Mouse (Mus musculus) adrenal gland, postnatal 4 days (tissue): ENCODE measurements around the gene Kmo. TPM values are rescaled to one million over a fixed set of nuclear protein-coding genes. Genes with fewer than 3 reads are reported as not detected.

Experiments
- DNase-seq, 2 experiments: peaks; one replicate each; pipeline ENCODE4 v3.0.0; 2021 to 2022; ENCODE audit warnings: low spot score in 2 of 2, mixed read lengths in 2 of 2
- long read RNA-seq, 2 experiments: library from polyadenylated mRNA; stranded (forward); transcript quantifications; one replicate each; pipeline ENCODE4 v2.0.0; 2021
- total RNA-seq, 2 experiments: library from RNA; stranded (reverse); gene quantifications; 2 replicates each; pipeline ENCODE4 v1.2.3; 2021

Gene Kmo
- total RNA-seq, result 1 to 10 TPM in 1 of 2 experiments, under 1 TPM in 1; 0.84 to 4.2 TPM
- long read RNA-seq, experiment 1, partial matches to known transcripts, result 1 of 2 reads
- long read RNA-seq, experiment 1, other reads (novel, unspliced or antisense), result 0 of 2 reads
- long read RNA-seq, experiment 2, partial matches to known transcripts, result 0 of 1 reads
- long read RNA-seq, experiment 2, other reads (novel, unspliced or antisense), result 1 of 1 reads

GRCm38 (mm10) chr1:175619814-175620431 is at the start of gene Kmo:
Gene Kmo (plus strand): TSS chr1:175620381.
- DNase-seq, result no peak

DNA sequence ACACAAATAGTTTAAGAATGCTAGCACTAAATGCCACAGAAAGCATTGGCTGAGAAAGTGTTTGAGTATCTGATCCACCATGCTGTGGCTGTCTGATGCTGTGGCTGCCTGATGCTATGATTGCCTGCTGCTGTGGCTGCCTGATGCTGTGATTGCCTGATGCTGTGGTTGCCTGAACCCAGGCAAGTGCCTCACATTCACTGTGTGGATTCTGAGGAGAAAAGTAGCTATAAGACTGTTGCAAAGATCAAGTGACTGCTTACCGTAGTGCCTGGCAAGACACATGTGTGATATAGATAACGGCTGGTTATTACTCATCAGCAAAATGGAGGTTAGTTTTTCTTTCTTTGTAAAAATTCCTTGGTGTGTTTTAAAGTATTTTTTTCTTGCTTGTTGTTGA is 46.1 kb upstream of the Kmo start:
- DNase-seq, result no peak

- no peak for DNase-seq
Observed at GRCm38 (mm10) chr1:175578425-175579096, 41.6 kb upstream of the Kmo start.

DNA sequence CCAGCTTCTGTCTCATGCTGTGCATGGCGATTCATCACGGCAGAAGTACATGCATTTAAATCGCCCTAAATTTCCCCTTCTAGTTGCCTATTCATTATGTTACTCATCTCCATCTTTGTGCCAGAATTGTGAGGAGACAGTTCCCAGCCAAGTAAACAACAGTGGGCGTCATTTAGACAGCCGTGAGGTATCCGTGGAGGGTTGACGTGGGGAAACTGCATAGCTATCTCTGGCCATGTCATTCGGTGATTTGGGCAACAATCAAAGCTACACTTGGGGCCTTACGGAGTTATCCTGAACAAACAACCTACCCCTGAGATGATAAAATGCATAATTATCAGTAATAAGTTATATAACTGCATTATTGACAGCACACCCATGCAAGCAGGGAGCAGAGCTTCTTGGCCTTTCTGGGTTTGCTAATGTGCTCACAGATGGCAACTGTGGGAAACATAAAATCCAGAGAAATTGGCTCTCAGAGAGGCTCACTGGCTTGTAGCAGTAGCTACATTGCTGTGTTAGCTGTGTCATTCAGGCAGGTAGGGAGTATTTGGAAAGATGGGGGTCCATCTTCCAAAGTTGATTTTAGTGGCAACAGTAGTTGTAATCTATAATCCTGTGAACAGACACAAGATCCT is 40.5 kb upstream of the Kmo start:
- DNase-seq, result no peak

DNA sequence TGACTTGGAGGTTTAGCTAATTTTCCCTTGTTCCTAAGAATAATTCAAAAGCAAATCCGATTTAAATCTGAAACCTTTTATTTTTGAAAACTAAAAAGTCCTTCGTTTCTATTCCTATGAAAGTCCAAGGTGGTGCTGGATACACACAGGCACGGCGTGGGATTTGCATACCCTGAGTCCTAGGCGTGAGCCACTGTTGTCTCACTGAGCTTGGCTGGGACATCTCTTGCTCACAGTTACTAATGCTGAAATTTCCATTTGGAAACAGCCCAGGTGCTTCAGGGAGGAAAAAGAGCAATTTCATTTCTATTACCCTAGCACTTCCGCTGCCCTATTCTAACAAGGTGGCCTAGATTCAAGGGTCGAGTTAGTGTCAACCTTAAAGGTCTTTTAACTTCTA is 39.8 kb upstream of the Kmo start:
- DNase-seq, result no peak

- no peak for DNase-seq
Observed at GRCm38 (mm10) chr1:175582799-175583198, 37.4 kb upstream of the Kmo start.

DNA sequence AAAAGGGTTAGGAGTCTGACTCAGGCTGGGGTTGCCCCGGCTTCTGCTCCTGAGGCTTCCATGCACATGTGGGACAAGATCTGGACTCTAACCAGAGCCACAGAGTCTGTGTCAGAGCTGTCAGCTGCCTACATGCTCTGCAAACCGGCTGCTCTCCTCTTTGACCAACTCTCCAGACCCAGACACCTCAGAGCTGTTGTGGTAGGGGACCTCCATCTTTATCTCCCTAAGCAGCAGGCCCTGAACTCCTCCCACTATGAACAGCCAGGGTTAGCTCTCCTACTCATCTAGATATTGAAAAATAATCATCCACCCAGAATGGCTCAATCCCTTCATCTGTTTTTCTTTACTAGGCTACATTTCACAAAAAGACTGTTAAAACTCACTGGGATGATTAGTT is 34.9 kb upstream of the Kmo start:
- DNase-seq, result no peak

DNA sequence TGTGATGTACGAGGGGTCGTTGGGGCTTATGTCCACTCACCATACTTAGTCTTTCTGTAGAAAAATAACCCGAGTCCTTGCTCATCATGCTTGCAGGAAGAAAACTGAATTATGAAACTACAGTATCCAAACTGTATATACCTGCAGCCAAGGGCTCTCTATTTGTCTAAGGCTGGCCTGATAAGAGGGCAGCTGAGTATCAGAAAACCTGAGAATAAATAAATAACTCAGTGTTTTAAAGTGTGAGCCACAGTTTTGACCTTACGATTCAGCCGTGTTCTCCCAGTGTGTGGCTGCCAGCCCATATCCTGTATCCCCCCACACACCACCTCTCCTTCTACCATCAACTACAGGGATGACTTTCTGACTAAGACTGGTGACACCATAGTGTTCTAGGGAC is 33.5 kb upstream of the Kmo start:
- no peak for DNase-seq

DNA sequence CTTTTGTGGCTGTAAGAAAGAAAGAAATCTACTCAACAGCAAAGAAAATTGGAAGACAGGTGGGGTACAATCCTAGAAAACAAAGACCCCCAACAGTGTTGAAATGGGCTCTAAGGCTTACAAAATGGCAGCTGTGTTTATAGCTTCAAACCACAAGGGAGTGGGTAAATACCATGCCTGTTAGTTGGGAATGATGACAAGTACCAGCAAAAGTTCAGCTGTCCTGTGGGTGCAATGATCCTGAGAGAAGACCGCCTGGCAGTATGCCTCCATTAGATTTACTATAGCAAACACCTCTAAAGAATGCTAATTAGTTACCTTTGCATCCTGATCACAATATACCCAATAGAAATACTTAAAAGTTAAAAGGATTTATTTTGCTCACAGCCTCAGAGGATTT is 27.3 kb upstream of the Kmo start:
- DNase-seq, result no peak

DNA sequence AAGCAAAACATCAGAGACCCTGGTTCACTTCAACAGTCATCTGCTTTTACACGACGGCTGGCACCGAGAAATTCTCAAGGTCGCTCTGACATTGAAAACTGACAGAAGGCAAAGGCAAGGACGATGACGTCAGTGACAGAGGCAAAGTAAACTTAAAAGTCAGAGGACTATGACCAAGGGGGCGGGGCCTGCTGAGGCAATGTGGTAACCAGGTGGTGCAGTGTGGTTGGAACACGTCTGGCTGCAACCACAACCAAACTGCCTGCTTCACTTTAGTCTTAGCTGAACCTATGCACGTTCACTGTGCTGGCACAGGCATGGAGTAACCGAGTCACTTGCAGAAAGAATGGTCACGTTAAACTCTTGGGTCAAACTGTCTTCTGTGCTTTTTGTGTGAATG is 17.9 kb upstream of the Kmo start:
- DNase-seq, result no peak

GRCm38 (mm10) chr1:175603390-175603789 is 16.8 kb upstream of the Kmo start:
- no peak for DNase-seq

DNA sequence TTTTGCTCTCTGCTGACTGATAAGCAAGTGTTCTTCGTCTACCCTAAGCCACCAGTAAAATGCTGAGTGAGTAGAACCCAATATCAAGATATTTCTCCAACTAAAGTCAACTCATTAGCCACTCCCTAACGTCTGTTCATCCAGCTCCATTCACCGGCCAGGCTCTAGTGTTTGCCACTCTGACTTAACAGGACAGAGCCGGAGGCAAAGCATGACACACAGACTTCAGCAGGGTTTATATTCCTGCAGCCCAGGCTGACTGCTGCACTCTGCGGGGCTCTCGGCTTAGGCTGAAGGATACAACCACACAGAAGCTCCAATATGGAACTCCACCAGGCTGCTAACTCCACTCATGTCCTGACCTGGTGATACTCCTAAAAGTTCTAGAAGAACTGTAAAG is 12.9 kb upstream of the Kmo start:
- DNase-seq, result no peak

DNA sequence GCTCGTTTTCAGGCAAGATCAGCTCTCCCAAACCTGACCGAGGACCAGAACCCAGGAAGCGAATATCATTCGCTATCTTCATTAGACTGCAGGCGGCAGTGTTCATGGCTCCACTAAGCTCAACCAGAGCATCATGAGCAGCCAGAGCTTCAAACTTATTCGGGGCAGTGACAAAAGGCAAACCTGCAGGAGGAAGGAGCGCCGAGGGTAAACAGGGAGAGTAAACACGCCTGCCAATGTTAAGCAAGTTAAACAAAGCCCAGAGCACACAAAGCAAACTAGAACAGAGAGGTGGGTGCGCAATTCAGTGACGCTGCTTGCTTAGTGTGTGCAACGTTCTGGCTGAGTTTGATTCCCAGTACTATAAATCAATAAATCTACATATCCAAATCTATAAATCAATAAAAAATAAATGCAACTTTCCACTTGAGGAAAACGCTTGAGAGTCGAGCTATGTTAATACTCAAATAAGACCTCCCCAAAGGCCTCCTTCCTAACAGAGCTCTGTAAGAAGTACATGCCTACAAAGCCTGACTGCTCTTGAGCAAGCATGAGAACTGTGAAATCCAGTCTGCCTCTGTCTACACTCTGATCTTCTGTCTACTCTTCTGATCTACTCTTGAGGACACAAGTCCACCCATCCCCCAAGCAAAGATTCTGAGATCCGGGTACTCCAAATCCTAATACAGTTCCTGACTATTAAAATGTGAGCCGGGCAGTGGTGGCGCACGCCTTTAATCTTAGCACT is 12.2 kb upstream of the Kmo start:
- no peak for DNase-seq

DNA sequence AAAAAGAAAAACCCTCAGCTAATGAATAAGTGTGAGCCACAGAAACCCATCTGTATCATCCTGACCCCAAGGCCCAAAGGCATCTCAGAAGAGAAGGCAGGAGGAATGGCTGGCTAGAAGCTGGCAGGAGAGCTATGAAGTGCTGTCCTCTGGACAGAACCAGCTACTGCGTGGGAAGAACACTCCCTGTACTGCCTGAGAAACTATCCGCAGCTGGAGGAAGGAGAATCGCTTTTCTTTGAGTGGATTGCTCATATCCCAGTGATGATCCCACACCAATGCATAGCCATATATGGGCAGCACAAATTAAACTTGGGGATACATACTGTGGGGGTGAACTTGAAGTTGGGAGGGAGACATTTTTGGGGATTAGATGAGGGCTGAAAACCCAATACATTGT is 11.5 kb upstream of the Kmo start:
- no peak for DNase-seq

GRCm38 (mm10) chr1:175614992-175615391 is 5.2 kb upstream of the Kmo start:
- no peak for DNase-seq

DNA sequence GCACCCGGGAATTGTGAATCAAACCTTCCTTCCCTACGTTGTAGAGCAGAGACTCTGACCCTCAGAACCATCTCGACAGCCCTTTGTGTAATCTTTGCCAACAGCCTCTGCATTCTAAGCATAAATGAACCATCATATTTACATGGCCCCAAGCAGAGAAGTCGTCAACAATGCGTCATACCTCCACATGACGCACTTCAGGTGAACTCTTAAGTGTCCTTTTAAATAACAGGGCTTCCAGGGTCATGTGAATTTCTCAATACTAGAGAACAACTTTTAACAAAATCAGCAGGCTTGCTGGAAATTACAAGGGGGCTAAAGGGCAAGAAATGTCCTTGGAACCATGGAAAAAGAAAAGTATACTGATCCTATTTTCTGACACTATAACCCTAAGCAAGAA is 3.5 kb downstream of the Kmo start:
- no peak for DNase-seq

GRCm38 (mm10) chr1:175625257-175625879 is 5.2 kb downstream of the Kmo start, which contains the start of gene Fh1:
Gene Fh1 (minus strand): TSS chr1:175625635.
- DNase-seq, result peak; percentile 76 to 85

- no peak for DNase-seq
Observed at GRCm38 (mm10) chr1:175625990-175626692, 6.0 kb downstream of the Kmo start.

DNA sequence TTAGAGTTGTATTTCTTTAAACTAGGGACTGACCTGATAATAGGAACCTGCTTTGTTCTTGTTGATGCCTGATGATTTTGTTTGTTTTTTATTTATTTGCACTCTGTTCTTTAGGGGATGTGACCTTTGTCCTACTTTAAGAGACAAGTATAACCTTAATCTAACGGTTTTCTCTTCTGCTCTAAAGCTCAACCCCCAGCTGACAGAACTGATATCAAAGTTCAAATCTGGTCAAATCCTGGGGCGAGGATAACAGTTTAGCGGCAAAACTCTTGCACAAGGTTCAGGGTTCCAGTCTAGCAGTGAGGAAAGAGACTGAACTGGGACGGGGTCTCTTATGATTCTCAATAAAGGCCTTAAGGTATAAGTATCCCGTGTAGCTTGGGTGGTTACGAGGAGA is 9.1 kb downstream of the Kmo start:
- DNase-seq, result no peak

- no peak for DNase-seq
Observed at GRCm38 (mm10) chr1:175630345-175630744, 10.2 kb downstream of the Kmo start.
